Mouse (Mus musculus) testis, adult 2 months (tissue): ENCODE data around the gene Hpn.

Experiments used
- CTCF ChIP-seq: fragments of 200-500 bp; IDR thresholded peaks from 2 replicates; pipeline ENCODE4 v1.5.1; 2012; ENCODE audit warnings: low read depth, mild to moderate bottlenecking, inconsistent platforms, low read length, moderate library complexity; ENCODE audit not compliant: control insufficient read depth, insufficient read depth, insufficient replicate concordance
- POLR2A ChIP-seq: fragments of 200-500 bp; IDR thresholded peaks from 2 replicates; pipeline ENCODE4 v1.6.1; 2012; ENCODE audit warnings: low read depth, mild to moderate bottlenecking, inconsistent platforms, low read length, moderate library complexity; ENCODE audit not compliant: control insufficient read depth

- no peak for TF ChIP-seq POLR2A
- no peak for TF ChIP-seq CTCF
Observed at GRCm38 (mm10) chr7:31086175-31086755, 28.8 kb downstream of the Hpn start.
